Mouse (Mus musculus): ENCODE measurements around the gene Strada.

DNA sequence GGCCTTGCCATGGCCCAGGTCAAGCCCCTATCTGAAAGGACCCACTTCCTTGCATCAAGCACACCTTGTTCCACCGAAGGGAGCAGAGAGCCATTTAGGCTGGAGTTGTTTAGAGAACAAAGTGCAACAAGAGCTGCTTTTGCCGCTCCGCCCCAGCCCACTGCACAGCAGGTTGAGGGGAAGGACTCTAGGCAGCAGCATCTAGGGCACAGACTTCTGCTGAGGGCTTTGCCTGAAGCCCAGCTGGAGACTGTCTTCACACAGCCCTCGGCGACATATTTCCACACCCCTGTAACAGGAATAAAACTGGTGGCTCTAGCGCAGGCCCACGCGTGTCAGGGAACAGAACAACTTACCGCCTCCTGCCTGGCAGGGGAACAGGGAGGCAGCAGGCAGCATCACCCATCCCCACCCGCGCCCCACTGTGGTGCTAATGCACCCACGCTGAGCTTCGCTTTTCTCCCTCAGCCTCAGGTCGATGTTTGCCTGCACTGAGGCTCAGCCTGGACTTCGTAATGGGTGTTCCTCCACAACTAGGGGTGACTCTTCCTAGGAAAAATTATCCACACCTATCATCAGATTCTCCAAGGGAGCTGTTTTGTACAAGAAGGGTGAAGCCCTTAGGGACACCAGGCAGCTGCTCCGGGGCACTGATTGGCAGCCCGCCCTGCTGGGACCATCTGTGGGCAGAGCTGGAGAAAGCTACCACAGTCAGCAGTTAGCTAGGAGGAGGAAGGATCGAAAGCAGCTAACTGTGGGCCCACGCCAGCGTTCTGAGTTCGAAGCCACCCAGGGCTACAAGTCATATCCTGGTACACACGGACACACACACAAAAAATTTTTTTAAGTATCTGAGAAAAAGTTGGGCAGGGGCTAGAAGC, 40.9 kb downstream of the Strada start, which contains the start of the genes Gm10840 and Limd2:
- TF ChIP-seq CTCF (IDR thresholded peaks at IDR 0.05; ENCODE audit: borderline replicate concordance, insufficient read depth, low read length) (no peak), POLR2A (IDR thresholded peaks at IDR 0.05; ENCODE audit: low read depth, low read length) (no peak; the same call in 1 of the 2 replicates)
